Mouse (Mus musculus): ENCODE data around the gene Elavl1. TPM values are rescaled to one million over a fixed set of nuclear protein-coding genes. Genes with fewer than 3 reads are reported as not detected.

Elavl1 gene
- polyA plus RNA-seq, 1 experiment from 2014 or later, result 88.6 TPM

GRCm38 (mm10) chr8:4313254-4314124 lies 11.7 kb downstream of the Elavl1 start:
- Histone ChIP-seq H3K9ac (ENCODE audit: low read length) (no peak overlapping the region), H3K27me3 (ENCODE audit: control insufficient read depth, insufficient read depth, low read length) (no peaks in the 10 kb centered on the region), H3K4me1 (replicated peaks; ENCODE audit: control insufficient read depth, insufficient read depth) (no peaks in the 10 kb centered on the region), H3K4me3 (ENCODE audit: low read depth, low read length) (no peak overlapping the region), H3K36me3 (ENCODE audit: control insufficient read depth, insufficient read depth, low read length) (peaks cover 12% of the 10 kb centered on the region; the same call in 1 of the 2 replicates), H3K4me2 (replicated peaks; ENCODE audit: low read depth) (no peak overlapping the region), H3K27ac (replicated peaks) (no peak overlapping the region), H3K9me3 (ENCODE audit: control insufficient read depth, low read length) (no peaks in the 10 kb centered on the region)
- DNase-seq (ENCODE audit: low spot score), result no peak
- WGBS, result 53% methylated on average over 3 of the region's 3 CpGs
- ATAC-seq (ENCODE audit: low FRiP score, low TSS enrichment), result no peak
- TF ChIP-seq EP300 (optimal IDR thresholded peaks at IDR 0.05) (no peak), CTCF (IDR thresholded peaks at IDR 0.05; ENCODE audit: low read depth) (no peak)

- H3K9me3 ChIP-seq (ENCODE audit: control insufficient read depth, low read length), result no peaks in the 10 kb centered on the region
- no peaks in the 10 kb centered on the region for H3K4me1 ChIP-seq (replicated peaks; ENCODE audit: control insufficient read depth, insufficient read depth)
- H3K9ac ChIP-seq (ENCODE audit: low read length), result no peak overlapping the region
- no peak for ATAC-seq (ENCODE audit: low FRiP score, low TSS enrichment)
- no peak overlapping the region for H3K4me2 ChIP-seq (replicated peaks; ENCODE audit: low read depth)
- H3K27me3 ChIP-seq (ENCODE audit: control insufficient read depth, insufficient read depth, low read length), result no peaks in the 10 kb centered on the region
- peaks cover 12% of the 10 kb centered on the region; the same call in 1 of the 2 replicates for H3K36me3 ChIP-seq (ENCODE audit: control insufficient read depth, insufficient read depth, low read length)
- TF ChIP-seq EP300 (optimal IDR thresholded peaks at IDR 0.05), result no peak
- no peak for TF ChIP-seq CTCF (IDR thresholded peaks at IDR 0.05; ENCODE audit: low read depth)
- H3K27ac ChIP-seq (replicated peaks), result no peak overlapping the region
- DNase-seq (ENCODE audit: low spot score), result no peak
- H3K4me3 ChIP-seq (ENCODE audit: low read depth, low read length), result no peak overlapping the region
These were observed 13.1 kb downstream of the Elavl1 start for GRCm38 (mm10) chr8:4312104-4312503.

- no peaks in the 10 kb centered on the region for H3K9me3 ChIP-seq (ENCODE audit: control insufficient read depth, low read length)
- no peak overlapping the region for H3K9ac ChIP-seq (ENCODE audit: low read length)
- H3K4me3 ChIP-seq (ENCODE audit: low read depth, low read length), result no peak overlapping the region
- H3K36me3 ChIP-seq (ENCODE audit: control insufficient read depth, insufficient read depth, low read length), result peaks cover 25% of the 10 kb centered on the region
- H3K27ac ChIP-seq (replicated peaks), result no peak overlapping the region
- no peak overlapping the region for H3K4me2 ChIP-seq (replicated peaks; ENCODE audit: low read depth)
- DNase-seq (ENCODE audit: low spot score) (no peak), ATAC-seq (ENCODE audit: low FRiP score, low TSS enrichment) (no peak)
- TF ChIP-seq EP300 (optimal IDR thresholded peaks at IDR 0.05) (no peak), CTCF (IDR thresholded peaks at IDR 0.05; ENCODE audit: low read depth) (no peak)
- 64% methylated on average over 2 of the region's 2 CpGs for WGBS
- H3K27me3 ChIP-seq (ENCODE audit: control insufficient read depth, insufficient read depth, low read length), result no peaks in the 10 kb centered on the region
- H3K4me1 ChIP-seq (replicated peaks; ENCODE audit: control insufficient read depth, insufficient read depth), result no peaks in the 10 kb centered on the region
These were observed 19.4 kb downstream of the Elavl1 start for GRCm38 (mm10) chr8:4305838-4306237.

GRCm38 (mm10) chr8:4304124-4304547 lies 21.1 kb downstream of the Elavl1 start:
- 78% methylated on average over 3 of the region's 3 CpGs for WGBS
- no peak overlapping the region for H3K4me2 ChIP-seq (replicated peaks; ENCODE audit: low read depth)
- TF ChIP-seq EP300 (optimal IDR thresholded peaks at IDR 0.05) (no peak), CTCF (IDR thresholded peaks at IDR 0.05; ENCODE audit: low read depth) (no peak)
- no peak for ATAC-seq (ENCODE audit: low FRiP score, low TSS enrichment)
- peaks cover 25% of the 10 kb centered on the region for H3K36me3 ChIP-seq (ENCODE audit: control insufficient read depth, insufficient read depth, low read length)
- H3K27ac ChIP-seq (replicated peaks), result no peak overlapping the region
- DNase-seq (ENCODE audit: low spot score), result no peak
- H3K4me3 ChIP-seq (ENCODE audit: low read depth, low read length), result no peak overlapping the region
- no peak overlapping the region for H3K9ac ChIP-seq (ENCODE audit: low read length)
- no peaks in the 10 kb centered on the region for H3K9me3 ChIP-seq (ENCODE audit: control insufficient read depth, low read length)
- H3K27me3 ChIP-seq (ENCODE audit: control insufficient read depth, insufficient read depth, low read length), result no peaks in the 10 kb centered on the region
- H3K4me1 ChIP-seq (replicated peaks; ENCODE audit: control insufficient read depth, insufficient read depth), result no peaks in the 10 kb centered on the region

GRCm38 (mm10) chr8:4297822-4298221 lies 27.4 kb downstream of the Elavl1 start:
- 84% methylated on average over 4 of the region's 4 CpGs for WGBS
- Histone ChIP-seq H3K4me2 (replicated peaks; ENCODE audit: low read depth) (no peak overlapping the region), H3K9ac (ENCODE audit: low read length) (no peak overlapping the region), H3K4me3 (ENCODE audit: low read depth, low read length) (no peak overlapping the region), H3K36me3 (ENCODE audit: control insufficient read depth, insufficient read depth, low read length) (peaks cover 24% of the 10 kb centered on the region), H3K27ac (replicated peaks) (no peak overlapping the region), H3K27me3 (ENCODE audit: control insufficient read depth, insufficient read depth, low read length) (no peaks in the 10 kb centered on the region), H3K4me1 (replicated peaks; ENCODE audit: control insufficient read depth, insufficient read depth) (no peaks in the 10 kb centered on the region), H3K9me3 (ENCODE audit: control insufficient read depth, low read length) (no peaks in the 10 kb centered on the region)
- TF ChIP-seq CTCF (IDR thresholded peaks at IDR 0.05; ENCODE audit: low read depth), result no peak
- TF ChIP-seq EP300 (optimal IDR thresholded peaks at IDR 0.05), result no peak
- no peak for DNase-seq (ENCODE audit: low spot score)
- ATAC-seq (ENCODE audit: low FRiP score, low TSS enrichment), result no peak

GRCm38 (mm10) chr8:4292738-4293137 lies 32.5 kb downstream of the Elavl1 start:
- TF ChIP-seq CTCF (IDR thresholded peaks at IDR 0.05; ENCODE audit: low read depth), result peak; percentile 38
- TF ChIP-seq EP300 (optimal IDR thresholded peaks at IDR 0.05), result no peak
- ATAC-seq (ENCODE audit: low FRiP score, low TSS enrichment), result no peak
- 88% methylated on average over 5 of the region's 5 CpGs for WGBS
- H3K4me1 ChIP-seq (replicated peaks; ENCODE audit: control insufficient read depth, insufficient read depth), result no peaks in the 10 kb centered on the region
- no peak overlapping the region for H3K27ac ChIP-seq (replicated peaks)
- H3K9ac ChIP-seq (ENCODE audit: low read length), result no peak overlapping the region
- H3K4me2 ChIP-seq (replicated peaks; ENCODE audit: low read depth), result no peak overlapping the region
- H3K4me3 ChIP-seq (ENCODE audit: low read depth, low read length), result no peak overlapping the region
- no peak for DNase-seq (ENCODE audit: low spot score)
- peaks cover 13% of the 10 kb centered on the region for H3K36me3 ChIP-seq (ENCODE audit: control insufficient read depth, insufficient read depth, low read length)
- no peaks in the 10 kb centered on the region for H3K9me3 ChIP-seq (ENCODE audit: control insufficient read depth, low read length)
- no peaks in the 10 kb centered on the region for H3K27me3 ChIP-seq (ENCODE audit: control insufficient read depth, insufficient read depth, low read length)
